Mouse (Mus musculus) embryonic facial prominence, embryonic 15.5 days (tissue): ENCODE data around the gene Spag4. TPM values are rescaled to one million over a fixed set of nuclear protein-coding genes. Genes with fewer than 3 reads are reported as not detected.

ENCODE experiments used
- ATAC-seq: fragments of 200-750 bp; cut with Nextera tagmentation; 2 replicates; pipeline ENCODE4 v1.8.0; 2017; ENCODE audit warnings: low read depth, moderate TSS enrichment; ENCODE audit not compliant: insufficient number of reproducible peaks, low FRiP score, low TSS enrichment
- H3K27ac ChIP-seq: fragments of 300-500 bp; sonication (generic); replicated peaks from 2 replicates; pipeline ENCODE4 v1.5.1; 2015; ENCODE audit warnings: mild to moderate bottlenecking, inconsistent platforms
- H3K27me3 ChIP-seq: fragments of 300-500 bp; sonication (generic); 2 replicates; pipeline ENCODE4 v1.6.1; 2015; ENCODE audit warnings: inconsistent platforms
- H3K36me3 ChIP-seq: fragments of 300-500 bp; sonication (generic); 2 replicates; pipeline ENCODE4 v1.6.1; 2015; ENCODE audit warnings: mild to moderate bottlenecking, inconsistent platforms
- H3K4me1 ChIP-seq: fragments of 300-500 bp; sonication (generic); 2 replicates; pipeline ENCODE4 v1.6.1; 2015; ENCODE audit warnings: inconsistent platforms
- H3K4me2 ChIP-seq: fragments of 300-500 bp; sonication (generic); replicated peaks from 2 replicates; pipeline ENCODE4 v1.6.1; 2015; ENCODE audit warnings: mild to moderate bottlenecking, inconsistent platforms
- H3K4me3 ChIP-seq: fragments of 300-500 bp; sonication (generic); replicated peaks from 2 replicates; pipeline ENCODE4 v1.5.1; 2015; ENCODE audit warnings: mild to moderate bottlenecking, inconsistent platforms
- H3K9ac ChIP-seq: fragments of 300-500 bp; sonication (generic); 2 replicates; pipeline ENCODE4 v1.6.1; 2015; ENCODE audit warnings: inconsistent platforms
- H3K9me3 ChIP-seq: fragments of 300-500 bp; sonication (generic); replicated peaks from 2 replicates; pipeline ENCODE4 v1.6.1; 2016; ENCODE audit warnings: inconsistent platforms
- WGBS: fragments of 180-500 bp; shearing (Covaris S2); methylation state at CpG from one replicate; pipeline ENCODE4 v1.1.7; 2015; 5-methylcytosine and 5-hydroxymethylcytosine counted together
- polyA plus RNA-seq: library from polyadenylated mRNA; unstranded; fragments of >200 nt; fragmentation: Nextera tagmentation; extraction: Ambion mirVana; gene quantifications from 2 replicates; pipeline ENCODE4 v1.2.1, GENCODE M21; 2015

Spag4 gene
- polyA plus RNA-seq, 1 experiment from 2014 or later, result 2.5 TPM

DNA sequence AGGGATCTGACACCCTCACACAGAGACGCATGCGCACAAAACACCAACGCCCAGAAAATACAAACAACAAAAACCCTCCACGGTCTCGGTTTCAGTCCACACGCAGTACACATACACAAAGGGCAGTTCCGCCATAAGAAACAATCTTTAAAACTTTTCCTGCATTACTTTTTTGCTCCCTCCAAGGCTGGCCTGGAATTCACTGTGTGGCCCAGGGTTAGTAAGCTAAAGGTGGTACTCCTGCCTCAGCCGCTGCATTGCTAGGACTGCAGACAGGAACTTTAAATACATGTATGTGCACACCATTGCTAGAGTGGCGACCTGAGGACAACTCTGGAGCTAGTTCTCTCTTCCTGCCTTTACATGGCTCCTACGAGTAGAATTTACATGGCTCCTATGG is 6.3 kb downstream of the Spag4 start:
- Histone ChIP-seq H3K36me3 (peaks cover 71% of the 10 kb centered on the region), H3K4me3 (no peak overlapping the region), H3K27me3 (no peaks in the 10 kb centered on the region), H3K9ac (no peak overlapping the region), H3K9me3 (no peaks in the 10 kb centered on the region), H3K4me1 (peaks cover 4% of the 10 kb centered on the region), H3K27ac (no peak overlapping the region), H3K4me2 (no peak overlapping the region)
- 93% methylated on average over 10 of the region's 10 CpGs for WGBS
- no peak for ATAC-seq

- Histone ChIP-seq H3K27ac (no peak overlapping the region), H3K4me1 (no peaks in the 10 kb centered on the region), H3K4me2 (no peak overlapping the region), H3K9me3 (no peaks in the 10 kb centered on the region), H3K36me3 (peaks cover 95% of the 10 kb centered on the region), H3K4me3 (no peak overlapping the region), H3K27me3 (no peaks in the 10 kb centered on the region), H3K9ac (no peak overlapping the region)
- ATAC-seq, result no peak
- 91% methylated on average over 15 of the region's 15 CpGs for WGBS
These were observed 8.8 kb downstream of the Spag4 start for GRCm38 (mm10) chr2:156073725-156074124.

GRCm38 (mm10) chr2:156077461-156077860 is 12.5 kb downstream of the Spag4 start:
- no peaks in the 10 kb centered on the region for H3K9me3 ChIP-seq
- H3K4me3 ChIP-seq, result no peak overlapping the region
- no peaks in the 10 kb centered on the region for H3K4me1 ChIP-seq
- H3K36me3 ChIP-seq, result peaks cover 70% of the 10 kb centered on the region
- ATAC-seq, result no peak
- no peaks in the 10 kb centered on the region for H3K27me3 ChIP-seq
- H3K27ac ChIP-seq, result no peak overlapping the region
- no peak overlapping the region for H3K4me2 ChIP-seq
- no peak overlapping the region for H3K9ac ChIP-seq
- 88% methylated on average over 7 of the region's 7 CpGs for WGBS

DNA sequence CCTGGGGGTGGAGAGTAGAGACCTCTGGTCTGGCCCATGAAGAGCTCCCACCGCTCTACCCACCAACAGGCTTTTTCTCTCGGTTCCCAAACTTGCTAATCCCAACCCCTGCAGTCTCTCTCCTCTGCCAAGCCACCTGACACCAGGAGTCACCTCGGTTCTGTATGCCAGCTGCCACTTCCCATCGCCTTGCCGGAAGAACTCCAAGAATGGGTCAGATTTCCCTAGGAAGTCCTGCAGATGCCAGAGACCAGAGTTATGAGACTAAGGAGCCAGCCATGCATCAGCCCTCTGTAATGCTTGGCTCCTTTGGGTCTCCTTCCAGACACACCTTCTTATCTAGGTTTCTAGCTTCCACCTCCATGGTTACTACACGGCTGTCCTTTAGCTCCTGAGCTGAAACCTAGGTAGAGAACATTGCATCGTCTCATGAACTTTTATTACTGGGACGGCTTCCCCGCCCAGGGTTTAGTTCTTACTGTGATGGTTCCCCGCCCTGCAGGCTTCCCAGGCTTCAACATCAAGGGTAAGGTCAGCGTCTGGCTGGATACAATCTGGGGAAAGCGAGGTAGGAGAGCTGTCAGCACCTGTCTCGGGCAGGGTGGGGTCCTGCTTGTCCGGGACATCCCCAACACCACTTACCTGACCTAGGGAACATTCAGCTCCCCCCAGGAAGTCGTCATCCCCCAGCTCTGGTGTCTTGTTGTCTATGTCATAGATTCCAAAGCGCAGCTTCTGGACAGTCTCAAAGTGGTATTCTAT is 13.6 kb downstream of the Spag4 start:
- no peak for ATAC-seq
- Histone ChIP-seq H3K4me1 (no peaks in the 10 kb centered on the region), H3K4me2 (no peak overlapping the region), H3K4me3 (no peak overlapping the region), H3K9me3 (no peaks in the 10 kb centered on the region), H3K9ac (no peak overlapping the region), H3K27ac (no peak overlapping the region), H3K27me3 (no peaks in the 10 kb centered on the region), H3K36me3 (peaks cover 58% of the 10 kb centered on the region)
- WGBS, result 86% methylated on average over 16 of the region's 16 CpGs

DNA sequence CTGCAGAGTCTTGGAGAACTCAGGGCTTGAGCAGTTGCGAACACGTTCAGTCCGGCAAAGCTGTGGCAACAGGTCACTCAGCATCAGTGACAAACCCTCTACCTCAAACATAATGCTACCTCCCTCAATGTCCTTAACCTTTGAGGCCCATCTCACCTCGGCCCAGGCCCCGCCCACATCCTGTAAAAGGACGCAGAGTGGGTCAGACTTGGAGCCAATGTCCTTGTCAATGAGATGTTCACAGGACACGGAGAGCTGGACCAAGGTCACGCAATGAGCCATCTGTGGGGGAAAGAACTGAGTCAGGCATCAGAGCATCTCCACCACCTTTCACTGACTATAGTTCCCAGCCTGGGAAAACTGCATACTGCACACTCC is 14.2 kb downstream of the Spag4 start:
- Histone ChIP-seq H3K4me3 (no peak overlapping the region), H3K36me3 (peaks cover 53% of the 10 kb centered on the region), H3K27me3 (no peaks in the 10 kb centered on the region), H3K4me1 (no peaks in the 10 kb centered on the region), H3K4me2 (no peak overlapping the region), H3K9me3 (no peaks in the 10 kb centered on the region), H3K9ac (no peak overlapping the region), H3K27ac (no peak overlapping the region)
- WGBS, result 84% methylated on average over 8 of the region's 8 CpGs
- no peak for ATAC-seq

- Histone ChIP-seq H3K27me3 (no peaks in the 10 kb centered on the region), H3K4me2 (no peak overlapping the region), H3K9me3 (no peaks in the 10 kb centered on the region), H3K36me3 (peaks cover 48% of the 10 kb centered on the region), H3K27ac (no peak overlapping the region), H3K4me1 (no peaks in the 10 kb centered on the region), H3K4me3 (no peak overlapping the region), H3K9ac (no peak overlapping the region)
- ATAC-seq, result no peak
- WGBS, result 46% methylated on average over 4 of the region's 4 CpGs
These were observed 14.7 kb downstream of the Spag4 start for GRCm38 (mm10) chr2:156079674-156080073.

DNA sequence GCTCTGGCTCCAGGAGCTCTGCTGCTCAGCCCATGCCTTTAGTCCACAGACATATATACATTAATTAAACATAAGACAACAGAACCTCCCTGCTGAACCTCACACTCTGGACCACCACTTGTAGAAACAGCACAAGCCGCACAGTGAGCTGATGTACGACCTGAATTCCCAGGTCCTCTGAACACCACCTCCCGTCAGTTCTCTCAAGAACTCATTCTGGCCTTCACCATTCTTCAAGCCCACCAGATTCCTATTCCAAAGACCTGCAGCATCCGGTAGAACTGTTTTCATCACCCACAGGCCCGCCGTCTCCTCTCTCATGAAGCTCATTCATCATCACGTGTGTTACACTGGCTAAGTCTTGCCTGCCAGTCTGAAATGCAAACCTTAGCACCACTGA is 15.4 kb downstream of the Spag4 start:
- Histone ChIP-seq H3K27ac (no peak overlapping the region), H3K9me3 (no peaks in the 10 kb centered on the region), H3K9ac (no peak overlapping the region), H3K27me3 (no peaks in the 10 kb centered on the region), H3K4me1 (no peaks in the 10 kb centered on the region), H3K4me3 (no peak overlapping the region), H3K36me3 (peaks cover 40% of the 10 kb centered on the region), H3K4me2 (no peak overlapping the region)
- no peak for ATAC-seq
- WGBS, result 88% methylated on average over 7 of the region's 7 CpGs

GRCm38 (mm10) chr2:156084541-156084940 is 19.6 kb downstream of the Spag4 start:
- WGBS, result 85% methylated on average over 3 of the region's 3 CpGs
- H3K4me2 ChIP-seq, result no peak overlapping the region
- ATAC-seq, result no peak
- no peaks in the 10 kb centered on the region for H3K36me3 ChIP-seq
- no peak overlapping the region for H3K4me3 ChIP-seq
- no peak overlapping the region for H3K27ac ChIP-seq
- H3K27me3 ChIP-seq, result no peaks in the 10 kb centered on the region
- H3K9me3 ChIP-seq, result no peaks in the 10 kb centered on the region
- no peaks in the 10 kb centered on the region for H3K4me1 ChIP-seq
- no peak overlapping the region for H3K9ac ChIP-seq

GRCm38 (mm10) chr2:156087391-156088110 is 22.6 kb downstream of the Spag4 start:
- 85% methylated on average over 7 of the region's 7 CpGs for WGBS
- no peak for ATAC-seq
- H3K36me3 ChIP-seq, result no peaks in the 10 kb centered on the region

GRCm38 (mm10) chr2:156089799-156090198 is 24.8 kb downstream of the Spag4 start:
- Histone ChIP-seq H3K27ac (no peak overlapping the region), H3K4me2 (no peak overlapping the region), H3K4me1 (no peaks in the 10 kb centered on the region), H3K9ac (no peak overlapping the region), H3K9me3 (no peaks in the 10 kb centered on the region), H3K36me3 (no peaks in the 10 kb centered on the region), H3K4me3 (no peak overlapping the region), H3K27me3 (no peaks in the 10 kb centered on the region)
- ATAC-seq, result no peak
- 94% methylated on average over 1 of the region's 1 CpGs for WGBS

More at GRCm38 (mm10) chr2:156087391-156088110, 22.6 kb downstream of the Spag4 start:
- no peaks in the 10 kb centered on the region for H3K9me3 ChIP-seq
- H3K4me3 ChIP-seq, result no peak overlapping the region
- H3K27ac ChIP-seq, result no peak overlapping the region
- no peak overlapping the region for H3K4me2 ChIP-seq
- H3K27me3 ChIP-seq, result no peaks in the 10 kb centered on the region
- no peak overlapping the region for H3K9ac ChIP-seq
- H3K4me1 ChIP-seq, result no peaks in the 10 kb centered on the region

DNA sequence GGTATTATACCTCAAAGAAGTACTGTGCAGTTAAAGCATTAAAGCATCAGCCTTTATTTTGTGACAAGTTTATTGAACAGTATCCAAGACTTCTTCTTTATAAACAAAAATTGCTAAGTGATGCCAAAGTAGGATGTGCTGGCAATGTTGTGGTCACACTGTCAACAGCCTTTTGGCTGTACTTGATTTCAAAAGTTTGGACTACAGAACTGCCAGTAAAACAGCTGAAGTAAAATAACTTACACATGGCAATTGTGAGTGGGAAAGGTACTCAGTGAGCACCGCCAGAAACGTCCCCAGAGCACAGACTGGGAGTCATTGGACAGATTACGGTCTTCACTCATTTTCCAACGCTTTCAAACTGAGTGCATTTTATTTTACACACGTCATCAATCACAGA is 27.0 kb downstream of the Spag4 start:
- Histone ChIP-seq H3K9ac (no peak overlapping the region), H3K4me3 (no peak overlapping the region), H3K27ac (no peak overlapping the region), H3K36me3 (peaks cover 19% of the 10 kb centered on the region), H3K4me2 (no peak overlapping the region), H3K27me3 (no peaks in the 10 kb centered on the region), H3K4me1 (no peaks in the 10 kb centered on the region), H3K9me3 (no peaks in the 10 kb centered on the region)
- WGBS, result 67% methylated on average over 5 of the region's 5 CpGs
- ATAC-seq, result no peak
